Mouse (Mus musculus): Measurements from ENCODE around the gene Cryba4. TPM values are rescaled to one million over a fixed set of nuclear protein-coding genes. Genes with fewer than 3 reads are reported as not detected.
A peak's percentile ranks its signal among the peaks of the same experiment; 100 is the strongest.

The Cryba4 gene
- 1.3 and 2.0 TPM in 2 replicates for polyA plus RNA-seq (2016; fragmentation: Nextera tagmentation; extraction: Ambion mirVana)

DNA sequence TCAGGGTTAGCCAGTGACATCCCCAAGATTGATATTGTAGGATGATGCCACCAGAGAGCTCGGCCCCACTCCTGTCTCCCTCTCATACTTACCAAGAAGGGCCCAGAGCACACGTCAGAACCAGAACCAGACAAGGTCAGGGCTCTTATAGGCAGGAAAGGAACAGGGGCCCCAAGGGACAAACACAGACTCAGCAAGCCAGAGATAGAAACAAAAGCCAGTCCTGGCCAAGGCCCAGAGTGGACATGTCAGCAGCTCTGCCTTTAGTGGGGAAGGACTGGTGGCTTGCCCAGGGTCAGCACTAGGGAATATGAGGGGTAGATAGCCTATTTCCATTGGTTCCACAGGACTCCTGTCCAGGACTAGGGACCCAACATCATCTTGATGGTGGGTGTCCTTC, at the start of gene Cryba4:
Gene Cryba4 (minus strand): TSS at position 119 of the 400 bp plus-strand sequence.
- ATAC-seq (ENCODE audit: low FRiP score, low read depth) = no peak
- peaks cover 5% of the 10 kb centered on the region; the same call in 1 of the 2 replicates for H3K27me3 ChIP-seq
- no peak within 1 kb of the TSS for H3K4me3 ChIP-seq
- H3K4me2 ChIP-seq (replicated peaks) = no peak within 1 kb of the TSS
- H3K4me1 ChIP-seq = peaks cover 13% of the 10 kb centered on the region
- H3K9me3 ChIP-seq = no peaks in the 10 kb centered on the region
- no peaks in the 10 kb centered on the region for H3K36me3 ChIP-seq
- no peak within 1 kb of the TSS for H3K9ac ChIP-seq (replicated peaks)
- WGBS = 78% methylated on average over 2 of the region's 2 CpGs
- no peak within 1 kb of the TSS for H3K27ac ChIP-seq (replicated peaks)

- H3K4me3 ChIP-seq = no peak overlapping the region
- H3K9ac ChIP-seq (replicated peaks) = no peak overlapping the region
- H3K9me3 ChIP-seq = no peaks in the 10 kb centered on the region
- no peak overlapping the region for H3K27ac ChIP-seq (replicated peaks)
- no peak for ATAC-seq (ENCODE audit: low FRiP score, low read depth)
- no peak overlapping the region for H3K4me2 ChIP-seq (replicated peaks)
- 91% methylated on average over 4 of the region's 4 CpGs for WGBS
- H3K27me3 ChIP-seq = no peaks in the 10 kb centered on the region
- no peaks in the 10 kb centered on the region for H3K4me1 ChIP-seq
- H3K36me3 ChIP-seq = no peaks in the 10 kb centered on the region
Measured at GRCm38 (mm10) chr5:112301694-112302093, 49.4 kb upstream of the Cryba4 start.

DNA sequence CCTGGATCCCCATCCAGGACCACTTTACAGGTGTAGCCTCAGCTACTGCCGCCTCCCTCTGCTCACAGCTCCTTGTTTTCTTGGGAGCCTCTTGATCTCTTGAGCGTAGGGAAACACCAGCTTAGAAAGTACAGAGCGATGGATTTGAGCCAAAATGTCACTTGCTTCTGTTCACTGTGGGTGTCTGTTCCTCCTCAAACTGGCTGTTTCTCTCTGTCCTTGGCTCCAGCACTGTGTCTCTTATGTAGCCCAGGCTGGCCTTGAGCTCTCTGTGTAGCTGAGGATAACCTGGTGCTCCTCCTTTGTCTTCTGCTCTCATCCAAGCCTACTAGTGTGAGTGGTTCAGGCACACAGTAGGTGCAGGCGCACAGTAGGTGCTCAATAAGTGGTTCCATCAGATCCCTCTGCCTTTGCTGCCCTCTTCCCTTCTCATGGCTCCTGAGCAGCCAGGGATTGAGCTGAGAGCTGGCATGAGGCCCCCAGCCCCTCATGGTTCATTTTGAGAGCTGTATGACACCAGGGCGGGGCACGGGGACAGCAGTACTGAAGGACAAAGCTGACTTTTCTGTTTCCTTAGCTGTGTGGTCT, 48.5 kb upstream of the Cryba4 start:
- Histone ChIP-seq H3K27ac (replicated peaks) (no peak overlapping the region), H3K36me3 (no peaks in the 10 kb centered on the region), H3K9me3 (no peaks in the 10 kb centered on the region), H3K4me2 (replicated peaks) (no peak overlapping the region), H3K4me1 (no peaks in the 10 kb centered on the region), H3K9ac (replicated peaks) (no peak overlapping the region), H3K27me3 (no peaks in the 10 kb centered on the region), H3K4me3 (no peak overlapping the region)
- 90% methylated on average over 6 of the region's 6 CpGs for WGBS
- ATAC-seq (ENCODE audit: low FRiP score, low read depth) = no peak

- no peak overlapping the region for H3K9ac ChIP-seq (replicated peaks)
- no peaks in the 10 kb centered on the region for H3K27me3 ChIP-seq
- ATAC-seq (ENCODE audit: low FRiP score, low read depth) = no peak
- H3K4me1 ChIP-seq = peaks cover 7% of the 10 kb centered on the region
- H3K36me3 ChIP-seq = no peaks in the 10 kb centered on the region
- H3K27ac ChIP-seq (replicated peaks) = no peak overlapping the region
- H3K4me2 ChIP-seq (replicated peaks) = no peak overlapping the region
- H3K4me3 ChIP-seq = no peak overlapping the region
- no peaks in the 10 kb centered on the region for H3K9me3 ChIP-seq
- 69% methylated on average over 2 of the region's 2 CpGs for WGBS
Measured at GRCm38 (mm10) chr5:112300112-112300511, 47.8 kb upstream of the Cryba4 start.

DNA sequence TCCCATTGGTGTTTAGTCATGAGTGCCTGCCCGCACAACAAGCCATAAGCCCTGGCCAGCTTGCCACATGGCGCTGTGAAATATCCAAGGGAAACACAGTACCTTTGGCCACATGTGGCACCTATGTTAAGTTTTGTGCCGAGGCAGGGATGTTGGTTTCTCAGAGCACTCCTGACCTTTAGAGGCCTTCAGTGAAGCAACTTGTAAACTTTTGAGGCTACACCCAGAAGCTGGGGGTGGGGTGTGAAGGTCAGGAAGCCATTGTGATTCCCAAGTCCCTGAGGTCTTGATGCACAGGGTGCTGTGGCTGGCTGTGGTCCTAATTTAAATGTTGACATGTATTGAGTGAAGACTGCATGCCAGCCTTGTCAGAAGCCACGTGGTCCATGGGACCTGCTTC, 47.1 kb upstream of the Cryba4 start:
- H3K4me2 ChIP-seq (replicated peaks) = no peak overlapping the region
- ATAC-seq (ENCODE audit: low FRiP score, low read depth) = no peak

DNA sequence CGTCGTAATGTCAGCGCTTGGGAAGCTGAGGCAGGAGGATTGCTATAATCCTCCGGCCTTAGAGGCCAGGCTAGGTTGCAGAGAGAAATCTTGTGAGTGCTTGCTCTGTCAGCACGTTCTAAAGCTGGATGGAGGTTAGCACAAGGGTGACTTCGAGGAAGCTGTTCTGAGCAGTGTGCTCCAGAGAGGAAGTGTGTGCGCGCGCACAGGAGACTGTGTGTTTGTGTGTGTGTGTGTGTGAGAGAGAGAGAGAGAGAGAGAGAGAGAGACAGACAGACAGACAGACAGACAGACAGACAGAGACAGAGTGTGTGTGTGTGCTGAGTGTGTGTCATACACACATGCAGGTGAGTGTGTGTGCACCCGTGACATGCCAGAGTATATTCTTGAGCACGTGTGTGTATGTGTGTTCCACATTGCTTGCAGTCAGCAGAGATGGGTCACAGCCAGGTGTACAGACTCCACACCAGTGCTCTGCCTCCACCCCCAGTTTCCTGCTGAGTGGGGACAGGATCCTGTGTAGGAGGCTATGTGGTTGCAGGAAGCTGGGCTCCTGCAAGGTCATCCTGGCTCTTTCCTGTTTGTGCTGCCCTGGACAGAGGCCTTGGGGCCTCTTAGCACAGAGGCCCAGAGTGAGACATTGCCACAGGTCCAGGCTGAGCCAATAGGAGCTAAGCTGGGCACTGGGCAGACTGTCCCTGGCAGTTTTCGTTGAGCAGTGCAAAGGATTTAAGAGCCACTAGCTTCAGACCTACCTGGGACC, 46.1 kb upstream of the Cryba4 start:
- no peak for ATAC-seq (ENCODE audit: low FRiP score, low read depth)
- no peak overlapping the region for H3K4me3 ChIP-seq
- H3K9ac ChIP-seq (replicated peaks) = no peak overlapping the region
- peaks cover 19% of the 10 kb centered on the region for H3K4me1 ChIP-seq
- H3K4me2 ChIP-seq (replicated peaks) = no peak overlapping the region
- H3K27ac ChIP-seq (replicated peaks) = no peak overlapping the region
- no peaks in the 10 kb centered on the region for H3K27me3 ChIP-seq
- H3K36me3 ChIP-seq = no peaks in the 10 kb centered on the region
- 91% methylated on average over 12 of the region's 12 CpGs for WGBS
- H3K9me3 ChIP-seq = no peaks in the 10 kb centered on the region

More for the DNA sequence above, 47.1 kb upstream of the Cryba4 start:
- 88% methylated on average over 4 of the region's 4 CpGs for WGBS
- Histone ChIP-seq H3K9ac (replicated peaks) (no peak overlapping the region), H3K36me3 (no peaks in the 10 kb centered on the region), H3K27me3 (no peaks in the 10 kb centered on the region), H3K9me3 (no peaks in the 10 kb centered on the region), H3K4me3 (no peak overlapping the region), H3K4me1 (peaks cover 14% of the 10 kb centered on the region), H3K27ac (replicated peaks) (0 out of 2 replicates have a peak overlapping the region, but pooled peaks have one; percentile 10)

DNA sequence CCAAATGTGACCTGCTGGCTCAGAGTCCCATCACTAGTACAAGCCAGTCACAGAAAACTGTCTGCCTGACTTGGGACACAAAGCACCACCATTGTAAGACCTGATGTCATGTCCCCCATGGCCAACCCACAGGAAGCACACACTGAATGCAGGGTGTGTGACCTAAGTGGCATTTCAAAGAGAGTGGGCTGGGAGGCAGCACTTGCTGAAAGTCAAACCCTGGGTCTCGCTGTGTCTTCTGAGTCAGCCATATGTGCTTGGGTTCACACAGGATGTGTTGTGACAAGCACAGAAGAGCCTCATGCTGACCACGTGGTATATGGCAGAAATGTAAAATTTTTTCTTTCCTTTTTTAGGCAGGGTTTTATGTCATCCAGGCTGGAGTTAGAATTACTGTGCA, 44.9 kb upstream of the Cryba4 start:
- WGBS = 81% methylated on average over 2 of the region's 2 CpGs
- no peak for ATAC-seq (ENCODE audit: low FRiP score, low read depth)
- H3K4me3 ChIP-seq = no peak overlapping the region
- no peaks in the 10 kb centered on the region for H3K36me3 ChIP-seq
- H3K4me1 ChIP-seq = peaks cover 19% of the 10 kb centered on the region
- no peak overlapping the region for H3K4me2 ChIP-seq (replicated peaks)
- no peak overlapping the region for H3K9ac ChIP-seq (replicated peaks)
- H3K27ac ChIP-seq (replicated peaks) = no peak overlapping the region
- H3K9me3 ChIP-seq = no peaks in the 10 kb centered on the region
- H3K27me3 ChIP-seq = no peaks in the 10 kb centered on the region

GRCm38 (mm10) chr5:112296404-112297181, 44.3 kb upstream of the Cryba4 start:
- Histone ChIP-seq H3K9me3 (no peaks in the 10 kb centered on the region), H3K4me1 (peaks cover 19% of the 10 kb centered on the region), H3K4me2 (replicated peaks) (no peak overlapping the region), H3K36me3 (no peaks in the 10 kb centered on the region; the same call in 1 of the 2 replicates), H3K27me3 (no peaks in the 10 kb centered on the region), H3K4me3 (no peak overlapping the region), H3K9ac (replicated peaks) (no peak overlapping the region), H3K27ac (replicated peaks) (no peak overlapping the region)
- ATAC-seq (ENCODE audit: low FRiP score, low read depth) = no peak
- 87% methylated on average over 6 of the region's 6 CpGs for WGBS

GRCm38 (mm10) chr5:112295564-112295963, 43.2 kb upstream of the Cryba4 start:
- H3K27me3 ChIP-seq = no peaks in the 10 kb centered on the region
- H3K4me3 ChIP-seq = no peak overlapping the region
- H3K27ac ChIP-seq (replicated peaks) = no peak overlapping the region
- ATAC-seq (ENCODE audit: low FRiP score, low read depth) = no peak
- no peak overlapping the region for H3K4me2 ChIP-seq (replicated peaks)
- H3K9me3 ChIP-seq = no peaks in the 10 kb centered on the region
- no peak overlapping the region for H3K9ac ChIP-seq (replicated peaks)
- no peaks in the 10 kb centered on the region; the same call in 1 of the 2 replicates for H3K36me3 ChIP-seq
- WGBS = 50% methylated on average over 8 of the region's 8 CpGs
- H3K4me1 ChIP-seq = peaks cover 19% of the 10 kb centered on the region

DNA sequence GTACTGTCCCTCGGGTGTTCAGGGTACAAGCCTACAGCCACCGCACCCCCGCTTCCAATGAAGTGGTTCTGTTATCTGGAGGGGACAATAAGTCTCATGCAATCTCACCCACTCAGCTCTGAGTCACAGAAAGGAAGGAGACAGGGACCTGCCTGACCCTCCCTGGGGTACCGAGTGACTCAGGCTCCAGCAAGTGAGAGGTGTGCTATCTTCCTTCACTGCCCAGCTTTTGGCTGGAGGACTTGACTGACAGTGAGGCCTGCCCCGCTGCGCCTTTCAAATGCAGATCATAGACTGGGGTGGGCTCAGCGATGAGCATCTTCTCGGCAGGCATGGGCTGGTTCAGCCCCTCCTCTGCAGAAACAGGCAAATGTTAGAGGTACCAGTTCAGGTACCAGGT, 42.8 kb upstream of the Cryba4 start:
- ATAC-seq (ENCODE audit: low FRiP score, low read depth) = no peak
- H3K4me1 ChIP-seq = peaks cover 19% of the 10 kb centered on the region

DNA sequence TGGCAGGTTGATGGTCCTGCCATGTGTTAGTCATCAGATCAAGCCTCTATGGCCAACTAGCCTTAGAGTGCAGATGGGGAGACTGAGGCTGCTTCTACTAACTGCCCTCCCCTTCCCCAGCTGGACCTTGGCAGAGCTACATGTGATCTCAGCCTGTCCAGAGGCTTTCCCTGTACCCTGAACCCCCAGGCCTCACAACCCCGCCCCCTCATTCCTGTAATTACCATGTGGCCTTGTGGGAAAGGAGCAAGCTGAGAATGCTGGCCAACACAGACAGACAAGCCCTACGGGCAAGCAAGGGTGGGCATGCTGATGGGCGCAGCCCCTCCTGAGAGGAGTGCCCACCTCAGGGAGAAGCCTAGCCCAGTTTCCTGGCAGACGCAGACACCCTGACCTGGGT, 42.4 kb upstream of the Cryba4 start:
- Histone ChIP-seq H3K4me3 (no peak overlapping the region), H3K36me3 (no peaks in the 10 kb centered on the region; the same call in 1 of the 2 replicates), H3K27ac (replicated peaks) (no peak overlapping the region), H3K4me1 (peaks cover 19% of the 10 kb centered on the region), H3K9me3 (no peaks in the 10 kb centered on the region), H3K27me3 (no peaks in the 10 kb centered on the region), H3K4me2 (replicated peaks) (no peak overlapping the region), H3K9ac (replicated peaks) (no peak overlapping the region)
- no peak for ATAC-seq (ENCODE audit: low FRiP score, low read depth)
- WGBS = 67% methylated on average over 4 of the region's 4 CpGs

More for the DNA sequence above, 42.8 kb upstream of the Cryba4 start:
- Histone ChIP-seq H3K4me3 (no peak overlapping the region), H3K9me3 (no peaks in the 10 kb centered on the region), H3K27me3 (no peaks in the 10 kb centered on the region), H3K27ac (replicated peaks) (no peak overlapping the region), H3K36me3 (no peaks in the 10 kb centered on the region; the same call in 1 of the 2 replicates), H3K4me2 (replicated peaks) (no peak overlapping the region), H3K9ac (replicated peaks) (no peak overlapping the region)
- 27% methylated on average over 8 of the region's 8 CpGs for WGBS

GRCm38 (mm10) chr5:112293800-112294199, 41.5 kb upstream of the Cryba4 start:
- no peak overlapping the region for H3K9ac ChIP-seq (replicated peaks)
- no peaks in the 10 kb centered on the region for H3K27me3 ChIP-seq
- ATAC-seq (ENCODE audit: low FRiP score, low read depth) = no peak
- H3K9me3 ChIP-seq = no peaks in the 10 kb centered on the region
- H3K4me2 ChIP-seq (replicated peaks) = no peak overlapping the region
- H3K27ac ChIP-seq (replicated peaks) = no peak overlapping the region
- 80% methylated on average over 2 of the region's 2 CpGs for WGBS
- no peaks in the 10 kb centered on the region; the same call in 1 of the 2 replicates for H3K36me3 ChIP-seq
- H3K4me3 ChIP-seq = no peak overlapping the region
- peaks cover 19% of the 10 kb centered on the region for H3K4me1 ChIP-seq

All from midbrain, embryonic 12.5 days (tissue).